Mouse (Mus musculus): Measurements from ENCODE around the gene Rab34.

- no peak for TF ChIP-seq MAX (IDR thresholded peaks at IDR 0.05; ENCODE audit: low read depth)
- peak in 2 of 3 experiments; percentile 88 to 91 for TF ChIP-seq MYOG (IDR thresholded peaks at IDR 0.05; ENCODE audit: control insufficient read depth in 1 of 3, insufficient read depth in 1 of 3, insufficient read length in 2 of 3, low read depth in 2 of 3)
Measured at GRCm38 (mm10) chr11:78207190-78207589, 19.0 kb downstream of the Rab34 start.

Measured in myocyte (in vitro differentiated cells).